Mouse (Mus musculus): ENCODE measurements around the gene Nusap1.
"Not testable (repeated sequence)": the region's sequence is repeated elsewhere in the genome, so short reads cannot be mapped to it uniquely, and the experiment has no call there.

The Nusap1 gene

GRCm38 (mm10) chr2:119618199-119618982, at the start of gene Nusap1, which contains the start of gene Oip5:
Gene Nusap1, plus strand, starts transcription at chr2:119618298.
Gene Oip5, minus strand, starts transcription at chr2:119618469.
- peak; percentile 90 for DNase-seq

- DNase-seq, result no peak
Measured at GRCm38 (mm10) chr2:119572471-119572870, 45.6 kb upstream of the Nusap1 start.

GRCm38 (mm10) chr2:119581571-119581970, 36.5 kb upstream of the Nusap1 start:
- no peak for DNase-seq

- no peak for DNase-seq
Measured at GRCm38 (mm10) chr2:119583439-119583838, 34.7 kb upstream of the Nusap1 start.

- DNase-seq, result no peak
Measured at GRCm38 (mm10) chr2:119584282-119584681, 33.8 kb upstream of the Nusap1 start.

- no peak for DNase-seq
Measured at GRCm38 (mm10) chr2:119587383-119587782, 30.7 kb upstream of the Nusap1 start.

GRCm38 (mm10) chr2:119591247-119591646, 26.9 kb upstream of the Nusap1 start:
- DNase-seq, result no peak

- DNase-seq, result no peak
Measured at GRCm38 (mm10) chr2:119593765-119594112, 24.4 kb upstream of the Nusap1 start.

- DNase-seq, result peak; percentile 95
Measured at GRCm38 (mm10) chr2:119594113-119594981, 23.8 kb upstream of the Nusap1 start.

- DNase-seq, result no peak
Measured at GRCm38 (mm10) chr2:119595308-119595707, 22.8 kb upstream of the Nusap1 start.

- DNase-seq, result peak; percentile 40
Measured at GRCm38 (mm10) chr2:119596781-119597330, 21.2 kb upstream of the Nusap1 start.

GRCm38 (mm10) chr2:119601027-119601426, 17.1 kb upstream of the Nusap1 start:
- no peak for DNase-seq

GRCm38 (mm10) chr2:119601575-119601974, 16.5 kb upstream of the Nusap1 start:
- not testable (repeated sequence) for DNase-seq

- DNase-seq, result no peak
Measured at GRCm38 (mm10) chr2:119602488-119602887, 15.6 kb upstream of the Nusap1 start.

- DNase-seq, result no peak
Measured at GRCm38 (mm10) chr2:119603909-119604308, 14.2 kb upstream of the Nusap1 start.

- DNase-seq, result no peak
Measured at GRCm38 (mm10) chr2:119605361-119605973, 12.6 kb upstream of the Nusap1 start.

GRCm38 (mm10) chr2:119607023-119607422, 11.1 kb upstream of the Nusap1 start:
- DNase-seq, result no peak

GRCm38 (mm10) chr2:119617841-119618198, 278 bp upstream of the Nusap1 start:
- DNase-seq, result no peak

- DNase-seq, result not testable (repeated sequence)
Measured at GRCm38 (mm10) chr2:119619002-119619401, 904 bp downstream of the Nusap1 start.

GRCm38 (mm10) chr2:119621302-119621701, 3.2 kb downstream of the Nusap1 start:
- no peak for DNase-seq

- DNase-seq, result no peak
Measured at GRCm38 (mm10) chr2:119636781-119637180, 18.7 kb downstream of the Nusap1 start.

- DNase-seq, result no peak
Measured at GRCm38 (mm10) chr2:119641214-119641912, 23.3 kb downstream of the Nusap1 start.

- no peak for DNase-seq
Measured at GRCm38 (mm10) chr2:119644254-119644653, 26.2 kb downstream of the Nusap1 start.

All from cerebellum, adult 11-12 months (tissue).